Mouse (Mus musculus): ENCODE results near the gene Prokr1.

DNA sequence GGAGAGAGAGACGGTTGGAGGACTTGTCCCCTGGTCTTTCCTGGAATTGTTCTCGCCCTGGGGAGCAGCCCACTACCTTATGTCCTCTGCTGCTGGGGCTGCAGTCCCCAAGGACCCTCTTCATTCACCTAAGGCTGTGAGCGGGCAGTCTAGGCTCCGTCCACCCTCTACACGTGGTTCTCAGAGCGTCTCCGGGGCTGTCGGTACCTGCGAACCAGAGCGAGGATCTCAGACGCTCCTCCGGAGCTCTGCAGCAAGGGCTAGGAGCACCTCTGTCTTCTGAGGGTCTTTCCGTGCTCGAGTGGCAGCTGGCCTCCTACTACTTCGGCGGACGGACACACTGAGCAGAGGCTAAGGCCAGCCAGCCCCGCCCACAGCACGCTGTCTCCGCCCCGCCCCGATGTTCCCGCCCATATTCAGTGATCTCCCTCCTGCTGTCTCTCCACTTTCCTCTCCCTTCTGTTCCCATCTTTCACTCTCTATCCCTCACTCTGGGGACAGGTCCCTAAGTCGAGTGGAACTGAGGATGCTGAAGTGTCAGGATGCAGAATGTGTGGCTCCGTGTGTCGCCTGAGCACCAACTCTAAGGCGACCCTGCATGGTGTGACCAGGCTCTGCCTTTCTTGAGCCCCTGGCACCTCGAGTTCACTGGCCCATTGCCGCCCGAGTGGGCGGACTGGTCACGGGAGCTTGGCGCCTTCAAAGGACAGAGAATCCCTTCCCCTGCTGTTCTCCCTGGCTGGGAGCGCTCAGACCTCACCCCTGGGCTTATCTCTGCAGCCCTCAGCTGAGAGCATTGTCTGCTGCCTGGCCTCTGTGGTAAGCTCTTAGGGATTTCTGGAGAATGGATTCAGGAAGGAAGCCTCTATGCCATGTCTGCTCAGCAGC lies at the start of gene Prokr1:
- TF ChIP-seq CTCF (IDR thresholded peaks at IDR 0.05; ENCODE audit: control insufficient read depth, insufficient read depth, insufficient replicate concordance, low read depth, low read length) (no peak), POLR2A (IDR thresholded peaks at IDR 0.05; ENCODE audit: control insufficient read depth, low read depth, low read length) (no peak)
